Mouse (Mus musculus) neural tube, embryonic 15.5 days (tissue): ENCODE results near the gene Olfr774. TPM values are rescaled to one million over a fixed set of nuclear protein-coding genes. Genes with fewer than 3 reads are reported as not detected.
"Not testable (repeated sequence)": the region's sequence is repeated elsewhere in the genome, so short reads cannot be mapped to it uniquely, and the experiment has no call there.

ENCODE experiments used
- ATAC-seq: fragments of 200-750 bp; cut with Nextera tagmentation; 2 replicates; pipeline ENCODE4 v1.8.0; 2017; ENCODE audit warnings: mild to moderate bottlenecking, moderate TSS enrichment, moderate library complexity; ENCODE audit not compliant: low FRiP score
- H3K27ac ChIP-seq: fragments of 300-500 bp; sonication (generic); replicated peaks from 2 replicates; pipeline ENCODE4 v1.5.1; 2015; ENCODE audit warnings: mild to moderate bottlenecking, inconsistent platforms
- H3K27me3 ChIP-seq: fragments of 300-500 bp; sonication (generic); replicated peaks from 2 replicates; pipeline ENCODE4 v1.6.1; 2015; ENCODE audit warnings: inconsistent platforms
- H3K36me3 ChIP-seq: fragments of 300-500 bp; sonication (generic); 2 replicates; pipeline ENCODE4 v1.6.1; 2015; ENCODE audit warnings: inconsistent platforms
- H3K4me1 ChIP-seq: fragments of 300-500 bp; sonication (generic); 2 replicates; pipeline ENCODE4 v1.6.1; 2015; ENCODE audit warnings: inconsistent platforms
- H3K4me2 ChIP-seq: fragments of 300-500 bp; sonication (generic); 2 replicates; pipeline ENCODE4 v1.6.1; 2015; ENCODE audit warnings: inconsistent platforms, mild to moderate bottlenecking, moderate library complexity
- H3K4me3 ChIP-seq: fragments of 300-500 bp; sonication (generic); replicated peaks from 2 replicates; pipeline ENCODE4 v1.5.1; 2015; ENCODE audit warnings: mild to moderate bottlenecking, inconsistent platforms
- H3K9ac ChIP-seq: fragments of 300-500 bp; sonication (generic); replicated peaks from 2 replicates; pipeline ENCODE4 v1.6.1; 2015; ENCODE audit warnings: mild to moderate bottlenecking, inconsistent platforms
- H3K9me3 ChIP-seq: fragments of 300-500 bp; sonication (generic); replicated peaks from 2 replicates; pipeline ENCODE4 v1.6.1; 2016; ENCODE audit warnings: inconsistent platforms
- WGBS: fragments of 180-500 bp; shearing (Covaris S2); methylation state at CpG from one replicate; pipeline ENCODE4 v1.1.7; 2015; ENCODE audit warnings: mixed read lengths; 5-methylcytosine and 5-hydroxymethylcytosine counted together
- polyA plus RNA-seq: library from polyadenylated mRNA; unstranded; fragments of >200 nt; fragmentation: Nextera tagmentation; extraction: Ambion mirVana; gene quantifications from 2 replicates; pipeline ENCODE4 v1.2.1, GENCODE M21; 2015

The Olfr774 gene
- not detected in 2 replicates for polyA plus RNA-seq

GRCm38 (mm10) chr10:129235904-129236303 lies at the start of gene Olfr774:
Gene Olfr774, plus strand, starts transcription at chr10:129236204.
- no peaks in the 10 kb centered on the region for H3K4me1 ChIP-seq
- no peak within 1 kb of the TSS for H3K9ac ChIP-seq
- H3K4me2 ChIP-seq = no peak within 1 kb of the TSS
- no peaks in the 10 kb centered on the region for H3K9me3 ChIP-seq
- ATAC-seq = no peak
- no peak within 1 kb of the TSS for H3K4me3 ChIP-seq
- no peaks in the 10 kb centered on the region for H3K27me3 ChIP-seq
- H3K27ac ChIP-seq = no peak within 1 kb of the TSS
- H3K36me3 ChIP-seq = no peaks in the 10 kb centered on the region
- 80% methylated on average over 2 of the region's 2 CpGs for WGBS

GRCm38 (mm10) chr10:129187319-129187718 lies 48.7 kb upstream of the Olfr774 start, which contains the start of gene Olfr773:
Gene Olfr773, minus strand, starts transcription at chr10:129187419.
- not testable (repeated sequence) for H3K27me3 ChIP-seq, H3K36me3 ChIP-seq, H3K9ac ChIP-seq, H3K9me3 ChIP-seq, H3K27ac ChIP-seq, H3K4me3 ChIP-seq, ATAC-seq, H3K4me2 ChIP-seq, H3K4me1 ChIP-seq

GRCm38 (mm10) chr10:129230737-129231136 lies 5.3 kb upstream of the Olfr774 start:
- 84% methylated on average over 1 of the region's 1 CpGs for WGBS
- Histone ChIP-seq H3K4me3 (no peak overlapping the region), H3K9me3 (no peaks in the 10 kb centered on the region), H3K4me1 (no peaks in the 10 kb centered on the region), H3K36me3 (no peaks in the 10 kb centered on the region), H3K4me2 (no peak overlapping the region), H3K27ac (no peak overlapping the region), H3K27me3 (no peaks in the 10 kb centered on the region), H3K9ac (no peak overlapping the region)
- no peak for ATAC-seq

- Histone ChIP-seq H3K9me3 (no peaks in the 10 kb centered on the region), H3K4me2 (no peak within 1 kb of the TSS), H3K4me3 (no peak within 1 kb of the TSS), H3K9ac (no peak within 1 kb of the TSS), H3K27ac (no peak within 1 kb of the TSS), H3K27me3 (no peaks in the 10 kb centered on the region), H3K36me3 (no peaks in the 10 kb centered on the region), H3K4me1 (no peaks in the 10 kb centered on the region)
- 62% methylated on average over 3 of the region's 3 CpGs for WGBS
- no peak for ATAC-seq
Measured at GRCm38 (mm10) chr10:129248112-129248511, 12.1 kb downstream of the Olfr774 start, which contains the start of gene Olfr775. Gene Olfr775, plus strand, starts transcription at chr10:129248412.

GRCm38 (mm10) chr10:129258827-129259226 lies 22.8 kb downstream of the Olfr774 start, which contains the start of gene Olfr776:
Gene Olfr776, plus strand, starts transcription at chr10:129259127.
- no peak within 1 kb of the TSS for H3K4me2 ChIP-seq
- no peak within 1 kb of the TSS for H3K27ac ChIP-seq
- no peaks in the 10 kb centered on the region for H3K9me3 ChIP-seq
- no peaks in the 10 kb centered on the region for H3K27me3 ChIP-seq
- ATAC-seq = no peak
- H3K4me1 ChIP-seq = no peaks in the 10 kb centered on the region
- no peaks in the 10 kb centered on the region for H3K36me3 ChIP-seq
- no peak within 1 kb of the TSS for H3K4me3 ChIP-seq
- H3K9ac ChIP-seq = no peak within 1 kb of the TSS

- Histone ChIP-seq H3K27ac (no peak within 1 kb of the TSS), H3K4me1 (no peaks in the 10 kb centered on the region), H3K9ac (no peak within 1 kb of the TSS), H3K4me3 (no peak within 1 kb of the TSS), H3K9me3 (no peaks in the 10 kb centered on the region), H3K4me2 (no peak within 1 kb of the TSS), H3K36me3 (no peaks in the 10 kb centered on the region), H3K27me3 (no peaks in the 10 kb centered on the region)
- 92% methylated on average over 2 of the region's 2 CpGs for WGBS
- ATAC-seq = no peak
Measured at GRCm38 (mm10) chr10:129271081-129271535, 35.1 kb downstream of the Olfr774 start, which contains the start of gene Olfr777. Gene Olfr777, minus strand, starts transcription at chr10:129271485.

Other genes starting within 250 kb of the Olfr774 start
- gene Olfr9, start 246.8 kb upstream of the Olfr774 start, polyA plus RNA-seq = not detected in 2 replicates
- gene Olfr763, start 225.4 kb upstream of the Olfr774 start, polyA plus RNA-seq = not detected in 2 replicates
- not detected in 2 replicates for gene Olfr764-ps1, start 196.3 kb upstream of the Olfr774 start, polyA plus RNA-seq
- not detected in 2 replicates for gene Olfr765, start 186.2 kb upstream of the Olfr774 start, polyA plus RNA-seq
- not detected in 2 replicates for gene Olfr766-ps1, start 167.2 kb upstream of the Olfr774 start, polyA plus RNA-seq
- gene Olfr767, start 153.3 kb upstream of the Olfr774 start, polyA plus RNA-seq = not detected in 2 replicates
- not detected in 2 replicates for gene Olfr768, start 136.8 kb upstream of the Olfr774 start, polyA plus RNA-seq
- gene Olfr769, start 118.3 kb upstream of the Olfr774 start, polyA plus RNA-seq = not detected in 2 replicates
- not detected in 2 replicates for gene Olfr770, start 97.2 kb upstream of the Olfr774 start, polyA plus RNA-seq
- gene Olfr771, start 71.5 kb upstream of the Olfr774 start, polyA plus RNA-seq = not detected in 2 replicates
- gene Olfr772, start 58.3 kb upstream of the Olfr774 start, polyA plus RNA-seq = not detected in 2 replicates
- not detected in 2 replicates for gene Olfr773, start 48.8 kb upstream of the Olfr774 start, polyA plus RNA-seq
- gene Olfr775, start 12.2 kb downstream of the Olfr774 start, polyA plus RNA-seq = not detected in 2 replicates
- gene Olfr776, start 22.9 kb downstream of the Olfr774 start, polyA plus RNA-seq = not detected in 2 replicates
- gene Olfr777, start 35.3 kb downstream of the Olfr774 start, polyA plus RNA-seq = not detected in 2 replicates
- gene Olfr780, start 81.9 kb downstream of the Olfr774 start, polyA plus RNA-seq = not detected in 2 replicates
- not detected in 2 replicates for gene Olfr781, start 92.7 kb downstream of the Olfr774 start, polyA plus RNA-seq
- not detected in 2 replicates for gene Olfr782, start 112.6 kb downstream of the Olfr774 start, polyA plus RNA-seq
- gene Olfr784, start 147.9 kb downstream of the Olfr774 start, polyA plus RNA-seq = 0.14 TPM in 2 replicates
- not detected in 2 replicates for gene Olfr785, start 169.2 kb downstream of the Olfr774 start, polyA plus RNA-seq
- gene Olfr786, start 191.1 kb downstream of the Olfr774 start, polyA plus RNA-seq = not detected in 2 replicates
- gene Olfr787, start 225.7 kb downstream of the Olfr774 start, polyA plus RNA-seq = not detected in 2 replicates
- not detected in 2 replicates for gene Olfr788, start 234.8 kb downstream of the Olfr774 start, polyA plus RNA-seq
- gene Olfr789, start 248.5 kb downstream of the Olfr774 start, polyA plus RNA-seq = not detected in 2 replicates